Mouse (Mus musculus) E14TG2a.4 (cell line): Measurements from ENCODE around the gene Rbm38.

Experiments used
- CTCF ChIP-seq: conservative IDR thresholded peaks from 2 replicates; pipeline ENCODE4 v1.5.1; 2014; ENCODE audit warnings: low read length
- NANOG ChIP-seq: IDR thresholded peaks from 2 replicates; pipeline ENCODE4 v1.6.1; 2014; ENCODE audit warnings: borderline replicate concordance, low read length, mixed read lengths

DNA sequence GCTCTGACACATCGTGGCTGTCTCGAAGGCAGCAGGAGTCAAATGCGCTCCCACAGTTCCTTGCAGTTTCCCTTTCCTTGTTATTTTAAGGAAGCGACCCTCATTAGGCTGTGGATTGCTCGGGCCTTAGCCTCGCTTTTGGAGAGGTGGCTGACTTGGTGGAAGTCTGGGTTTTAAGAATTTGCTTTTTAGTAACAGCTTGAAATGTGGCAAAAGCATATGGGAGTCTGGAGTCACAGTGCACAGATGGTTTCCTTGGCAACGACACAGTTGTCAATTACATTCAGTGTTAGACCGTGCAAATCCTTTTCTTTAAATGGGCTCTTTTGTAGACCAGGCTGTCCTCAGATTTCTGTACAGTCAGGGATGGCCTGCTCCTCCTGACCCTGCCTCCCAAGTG is 19.4 kb upstream of the Rbm38 start:
- TF ChIP-seq CTCF (no peak), NANOG (no peak)
